Mouse (Mus musculus) liver (tissue): ENCODE data around the gene Pramef6.
"Not testable (repeated sequence)": the region's sequence is repeated elsewhere in the genome, so short reads cannot be mapped to it uniquely, and the experiment has no call there.

ENCODE experiments used
- DNase-seq: peaks from one replicate; pipeline ENCODE4 v3.0.0-alpha.2; 2020; ENCODE audit warnings: mixed read lengths

Pramef6 gene

GRCm38 (mm10) chr4:143900280-143900679 is at the start of gene Pramef6:
Pramef6 (minus strand) TSS chr4:143900380.
- not testable (repeated sequence) for DNase-seq

- not testable (repeated sequence) for DNase-seq
Observed at GRCm38 (mm10) chr4:143894406-143894805, 5.8 kb downstream of the Pramef6 start.

DNA sequence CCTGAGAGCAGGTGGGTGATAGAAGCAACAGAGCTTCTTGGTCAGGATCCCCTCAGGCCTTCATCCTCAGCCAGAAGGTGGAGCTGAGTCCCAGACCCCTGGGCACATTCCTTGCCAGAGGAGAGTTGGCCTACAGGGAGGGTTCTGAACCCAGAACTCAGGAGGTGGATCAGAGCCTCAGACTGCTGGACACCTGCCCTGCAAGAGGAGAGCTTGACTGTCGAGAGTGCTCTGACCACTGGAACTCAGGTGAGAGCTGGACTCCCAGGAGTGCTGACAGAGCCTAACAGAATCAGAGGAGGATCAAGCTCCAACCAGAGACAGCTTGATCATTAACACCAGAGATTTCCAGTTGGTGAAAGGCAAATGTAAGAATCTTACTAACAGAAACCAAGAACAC is 17.8 kb downstream of the Pramef6 start:
- not testable (repeated sequence) for DNase-seq

DNA sequence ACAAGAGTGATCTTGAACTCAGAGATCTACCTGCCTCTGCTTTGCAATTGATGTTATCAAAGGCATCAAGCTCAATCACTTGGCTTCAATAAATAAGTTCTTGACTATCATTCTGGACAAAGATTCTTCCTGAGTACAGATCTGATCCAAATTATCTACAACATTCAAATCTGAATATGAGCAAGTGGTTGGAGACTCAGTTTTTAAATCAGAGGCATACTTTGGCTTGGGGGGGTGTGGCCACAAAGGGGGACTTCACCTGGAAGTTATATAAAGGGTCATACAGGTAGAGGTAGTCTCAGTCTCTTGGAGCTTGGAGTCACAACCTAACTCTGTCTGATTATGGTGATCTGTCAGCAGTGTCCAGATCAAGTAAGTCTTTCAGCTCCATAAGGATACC is 54.0 kb downstream of the Pramef6 start, which contains the start of gene Gm13103:
TSS of gene Gm13103 (plus strand) at position 301 of the 400 bp plus-strand sequence.
- DNase-seq: not testable (repeated sequence)
